ENCODE assay signal across 22 mouse cellular contexts in the genomic region with DNA sequence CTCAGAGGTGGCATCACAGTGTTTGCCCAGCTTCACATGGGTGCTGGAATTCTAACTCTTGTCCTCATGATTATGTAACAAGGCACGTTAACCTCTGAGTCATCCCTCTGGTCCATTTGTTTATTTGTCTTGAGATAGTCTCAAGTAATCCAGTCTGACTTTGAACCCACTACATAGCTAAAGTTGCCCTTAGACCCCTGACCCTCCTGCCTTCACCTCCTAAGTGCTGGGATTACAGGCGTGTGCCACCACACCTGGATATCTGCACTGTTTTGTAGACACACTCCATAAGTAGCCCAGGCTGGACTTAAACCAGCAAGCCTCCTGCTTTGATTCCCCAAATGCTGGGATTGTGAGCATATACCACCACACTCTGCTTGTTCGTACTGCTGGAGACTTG.
"Had no signal": no experiment of that assay in that cellular context is flagged by ENCODE, and none has a peak within 500 bp of the region (broad histone marks: within the 10 kb centered on the region; RNA-seq: fewer than 3 reads in every experiment).

No protein-coding gene starts in this region.

- H3K4me3 ChIP-seq: limb, embryonic 10.5 days; limb, embryonic 13.5 days; megakaryocyte, embryonic 14.5 days; midbrain, embryonic 10.5 days; midbrain, embryonic 13.5 days; myocyte; neural tube, embryonic 13.5 days had no signal

- H3K4me1 ChIP-seq: megakaryocyte, embryonic 14.5 days; midbrain, embryonic 13.5 days had no signal

- H3K9ac ChIP-seq: limb, embryonic 13.5 days; liver, embryonic 14.5 days; liver, postnatal 0 days; lung, embryonic 14.5 days; midbrain, embryonic 13.5 days; neural tube, embryonic 13.5 days had no signal

- H3K36me3 ChIP-seq: limb, embryonic 10.5 days; limb, embryonic 13.5 days; midbrain, embryonic 10.5 days; midbrain, embryonic 13.5 days; neural tube, embryonic 13.5 days had no signal

- DNase-seq: kidney, adult 2 months; kidney, postnatal 36 days; liver; liver, postnatal 0 days; lung, embryonic 14.5 days; lung, postnatal 36 days; retina, postnatal 1 day; right cerebral cortex, postnatal 25 days; thymus, adult 18-20 months; thymus, postnatal 14 days; thymus, postnatal 4 days had no signal

- H3K27me3 ChIP-seq: megakaryocyte, embryonic 14.5 days; midbrain, embryonic 13.5 days; neural tube, embryonic 13.5 days had no signal

- H3K27ac ChIP-seq: kidney, postnatal 0 days; limb, embryonic 10.5 days; limb, embryonic 13.5 days; liver, embryonic 14.5 days; midbrain, embryonic 10.5 days; midbrain, embryonic 13.5 days; neural tube, embryonic 13.5 days had no signal

- H3K9me3 ChIP-seq: limb, embryonic 10.5 days; limb, embryonic 13.5 days; midbrain, embryonic 10.5 days; midbrain, embryonic 13.5 days; neural tube, embryonic 13.5 days had no signal

- ATAC-seq: liver, postnatal 0 days; lung, postnatal 0 days; midbrain, embryonic 13.5 days; midbrain, embryonic 16.5 days had no signal

- H3K4me2 ChIP-seq: limb, embryonic 13.5 days; lung, embryonic 14.5 days; midbrain, embryonic 13.5 days; neural tube, embryonic 13.5 days had no signal
